In the genomic region with DNA sequence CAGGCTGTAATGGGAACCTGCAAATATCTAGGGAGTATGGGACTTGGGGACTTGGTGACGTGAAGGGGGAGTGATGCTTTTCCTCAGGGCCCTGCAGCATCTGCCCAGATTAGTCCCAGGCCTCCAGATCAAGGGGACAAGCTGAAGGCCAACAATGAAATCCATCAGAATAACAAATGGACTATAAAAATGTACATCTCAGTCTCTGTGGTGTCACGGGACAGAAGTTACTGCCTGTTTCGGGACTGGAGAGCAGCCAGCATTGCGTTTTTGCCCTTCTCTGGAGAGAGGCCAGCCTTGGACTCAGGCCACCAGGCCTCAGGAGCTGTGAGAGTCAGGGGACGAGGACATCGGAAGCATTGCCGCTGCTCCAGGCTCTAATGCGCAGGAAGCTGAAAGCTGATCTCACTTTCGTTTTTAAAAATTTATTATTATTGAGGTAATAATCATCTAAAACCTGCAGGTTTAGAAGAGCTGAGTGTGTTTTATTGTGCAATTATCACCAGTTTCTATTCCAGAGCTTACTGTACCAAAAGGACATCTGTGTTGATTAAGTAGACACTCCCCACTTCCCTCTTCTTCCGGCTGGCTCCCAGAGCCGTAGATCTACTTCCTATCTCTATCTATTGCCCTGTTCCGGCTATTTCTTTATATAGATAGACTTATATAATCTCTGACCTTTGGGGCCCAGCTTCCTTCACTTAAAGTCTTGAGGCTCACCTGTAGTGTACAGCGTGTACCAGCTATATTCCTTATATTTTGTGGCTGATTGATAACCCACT, we compare ENCODE assay signal across 7 mouse cellular contexts.
DNase-seq lines count a peak whose midpoint lies in the region; ATAC-seq lines count a peak whose summit lies in the region.

No protein-coding gene starts in this region.

- peak; percentile 39; the same call in 1 of the 2 replicates for ATAC-seq in megakaryocyte, adult 5-6 weeks (ENCODE audit: poor library complexity, severe bottlenecking)
- ATAC-seq in monocyte, adult 5-6 weeks (replicated peaks; ENCODE audit: insufficient number of reproducible peaks, low FRiP score, low TSS enrichment, poor library complexity, severe bottlenecking) = no peak

- DNase-seq in urinary bladder, adult 2 months (ENCODE audit: low spot score) = peak; percentile 29
- DNase-seq in urinary bladder, adult 18-20 months (ENCODE audit: low spot score in 2 of 2) = no peak
- DNase-seq in cerebellum, adult 9-10 months = peak; percentile 53
- peak; percentile 71 for DNase-seq in kidney, adult 11 months
- DNase-seq in embryo, embryonic 10 days (ENCODE audit: low spot score) = no peak

Comparison
In these comparisons a context has a peak if more than half of its experiments do, and no peak if none do; other contexts are left out.
1. DNase-seq: peak in urinary bladder, adult 2 months (single experiment), cerebellum, adult 9-10 months (single experiment) and kidney, adult 11 months (single experiment); none in urinary bladder, adult 18-20 months (0 of 2) and embryo, embryonic 10 days (single experiment).